Mouse (Mus musculus) cerebellum, adult 8-10 months (tissue): ENCODE measurements around the gene Pf4.
"Not testable (repeated sequence)": the region's sequence is repeated elsewhere in the genome, so short reads cannot be mapped to it uniquely, and the experiment has no call there.

Experiments used
- DNase-seq: peaks from one replicate; pipeline ENCODE4 v3.0.0; 2022

The Pf4 gene

GRCm38 (mm10) chr5:90788114-90788513 lies 15.9 kb downstream of the Pf4 start:
- DNase-seq: no peak

- DNase-seq: no peak
These were observed 17.3 kb downstream of the Pf4 start for GRCm38 (mm10) chr5:90789306-90790073.

GRCm38 (mm10) chr5:90790074-90790502 lies 17.9 kb downstream of the Pf4 start:
- DNase-seq: no peak

GRCm38 (mm10) chr5:90794195-90794625 lies 22.0 kb downstream of the Pf4 start, which contains the start of gene Cxcl15:
Gene Cxcl15, plus strand, starts transcription at chr5:90794534.
- no peak for DNase-seq

- DNase-seq: not testable (repeated sequence)
These were observed 23.2 kb downstream of the Pf4 start for GRCm38 (mm10) chr5:90795392-90795791.

- DNase-seq: no peak
These were observed 32.3 kb downstream of the Pf4 start for GRCm38 (mm10) chr5:90804574-90804973.

GRCm38 (mm10) chr5:90806050-90806449 lies 33.8 kb downstream of the Pf4 start:
- no peak for DNase-seq

- no peak for DNase-seq
These were observed 35.1 kb downstream of the Pf4 start for GRCm38 (mm10) chr5:90807176-90807950.

GRCm38 (mm10) chr5:90819756-90820155 lies 47.5 kb downstream of the Pf4 start:
- no peak for DNase-seq
